Mouse (Mus musculus): Measurements from ENCODE around the gene Adgrd1. TPM values are rescaled to one million over a fixed set of nuclear protein-coding genes. Genes with fewer than 3 reads are reported as not detected.

Adgrd1 gene
- polyA plus RNA-seq, 1 experiment from 2014 or later = 1.8 TPM

GRCm38 (mm10) chr5:129142801-129143200 lies 46.3 kb downstream of the Adgrd1 start:
- Histone ChIP-seq H3K9ac (replicated peaks; ENCODE audit: low read depth) (no peak overlapping the region), H3K36me3 (ENCODE audit: insufficient read depth, low read length) (no peaks in the 10 kb centered on the region), H3K4me1 (ENCODE audit: insufficient read depth, low read depth, low read length) (no peaks in the 10 kb centered on the region), H3K4me2 (replicated peaks; ENCODE audit: low read depth, low read length) (no peak overlapping the region), H3K4me3 (ENCODE audit: low read depth, low read length) (no peak overlapping the region), H3K27ac (ENCODE audit: low read length) (no peak overlapping the region), H3K27me3 (replicated peaks; ENCODE audit: insufficient read depth, low read length) (no peaks in the 10 kb centered on the region), H3K9me3 (ENCODE audit: low read length) (no peaks in the 10 kb centered on the region)
- 47% methylated on average over 5 of the region's 5 CpGs for WGBS
- DNase-seq (ENCODE audit: low spot score) (no peak), ATAC-seq (no peak)
- TF ChIP-seq EP300 (IDR thresholded peaks at IDR 0.05) = no peak
- no peak for TF ChIP-seq CTCF (IDR thresholded peaks at IDR 0.05)

- 59% methylated on average over 8 of the region's 8 CpGs for WGBS
- ATAC-seq (no peak), DNase-seq (ENCODE audit: low spot score) (peak; percentile 14)
- no peak overlapping the region for H3K4me3 ChIP-seq (ENCODE audit: low read depth, low read length)
- H3K9ac ChIP-seq (replicated peaks; ENCODE audit: low read depth) = no peak overlapping the region
- no peaks in the 10 kb centered on the region for H3K9me3 ChIP-seq (ENCODE audit: low read length)
- H3K27me3 ChIP-seq (replicated peaks; ENCODE audit: insufficient read depth, low read length) = no peaks in the 10 kb centered on the region
- H3K36me3 ChIP-seq (ENCODE audit: insufficient read depth, low read length) = no peaks in the 10 kb centered on the region
- TF ChIP-seq CTCF (IDR thresholded peaks at IDR 0.05) = no peak
- no peak for TF ChIP-seq EP300 (IDR thresholded peaks at IDR 0.05)
- no peak overlapping the region for H3K27ac ChIP-seq (ENCODE audit: low read length)
- H3K4me1 ChIP-seq (ENCODE audit: insufficient read depth, low read depth, low read length) = no peaks in the 10 kb centered on the region
- no peak overlapping the region for H3K4me2 ChIP-seq (replicated peaks; ENCODE audit: low read depth, low read length)
Observed at GRCm38 (mm10) chr5:129145307-129145935, 48.9 kb downstream of the Adgrd1 start.

GRCm38 (mm10) chr5:129146892-129147509 lies 50.5 kb downstream of the Adgrd1 start:
- WGBS = 48% methylated on average over 12 of the region's 12 CpGs
- Histone ChIP-seq H3K9ac (replicated peaks; ENCODE audit: low read depth) (no peak overlapping the region), H3K27ac (ENCODE audit: low read length) (no peak overlapping the region), H3K4me2 (replicated peaks; ENCODE audit: low read depth, low read length) (no peak overlapping the region), H3K4me1 (ENCODE audit: insufficient read depth, low read depth, low read length) (no peaks in the 10 kb centered on the region), H3K4me3 (ENCODE audit: low read depth, low read length) (no peak overlapping the region), H3K9me3 (ENCODE audit: low read length) (no peaks in the 10 kb centered on the region), H3K36me3 (ENCODE audit: insufficient read depth, low read length) (no peaks in the 10 kb centered on the region), H3K27me3 (replicated peaks; ENCODE audit: insufficient read depth, low read length) (no peaks in the 10 kb centered on the region)
- DNase-seq (ENCODE audit: low spot score) = no peak
- TF ChIP-seq EP300 (IDR thresholded peaks at IDR 0.05) (no peak), CTCF (IDR thresholded peaks at IDR 0.05) (no peak)
- ATAC-seq = no peak

GRCm38 (mm10) chr5:129148485-129148884 lies 51.9 kb downstream of the Adgrd1 start:
- ATAC-seq (no peak), DNase-seq (ENCODE audit: low spot score) (no peak)
- Histone ChIP-seq H3K27ac (ENCODE audit: low read length) (no peak overlapping the region), H3K4me2 (replicated peaks; ENCODE audit: low read depth, low read length) (no peak overlapping the region), H3K4me3 (ENCODE audit: low read depth, low read length) (no peak overlapping the region), H3K4me1 (ENCODE audit: insufficient read depth, low read depth, low read length) (no peaks in the 10 kb centered on the region), H3K9ac (replicated peaks; ENCODE audit: low read depth) (no peak overlapping the region), H3K9me3 (ENCODE audit: low read length) (no peaks in the 10 kb centered on the region), H3K27me3 (replicated peaks; ENCODE audit: insufficient read depth, low read length) (no peaks in the 10 kb centered on the region), H3K36me3 (ENCODE audit: insufficient read depth, low read length) (no peaks in the 10 kb centered on the region)
- 73% methylated on average over 9 of the region's 9 CpGs for WGBS
- TF ChIP-seq CTCF (IDR thresholded peaks at IDR 0.05) = no peak
- no peak for TF ChIP-seq EP300 (IDR thresholded peaks at IDR 0.05)

GRCm38 (mm10) chr5:129155023-129155901 lies 58.7 kb downstream of the Adgrd1 start:
- WGBS = 59% methylated on average over 14 of the region's 14 CpGs
- ATAC-seq (no peak), DNase-seq (ENCODE audit: low spot score) (no peak)
- no peak overlapping the region for H3K27ac ChIP-seq (ENCODE audit: low read length)
- no peak overlapping the region for H3K4me3 ChIP-seq (ENCODE audit: low read depth, low read length)
- H3K4me1 ChIP-seq (ENCODE audit: insufficient read depth, low read depth, low read length) = no peaks in the 10 kb centered on the region
- H3K9ac ChIP-seq (replicated peaks; ENCODE audit: low read depth) = no peak overlapping the region
- H3K36me3 ChIP-seq (ENCODE audit: insufficient read depth, low read length) = no peaks in the 10 kb centered on the region
- no peaks in the 10 kb centered on the region for H3K27me3 ChIP-seq (replicated peaks; ENCODE audit: insufficient read depth, low read length)
- TF ChIP-seq EP300 (IDR thresholded peaks at IDR 0.05) (no peak), CTCF (IDR thresholded peaks at IDR 0.05) (no peak)
- H3K4me2 ChIP-seq (replicated peaks; ENCODE audit: low read depth, low read length) = no peak overlapping the region
- H3K9me3 ChIP-seq (ENCODE audit: low read length) = no peaks in the 10 kb centered on the region

- TF ChIP-seq CTCF (IDR thresholded peaks at IDR 0.05) = no peak
- TF ChIP-seq EP300 (IDR thresholded peaks at IDR 0.05) = no peak
- no peak overlapping the region for H3K27ac ChIP-seq (ENCODE audit: low read length)
- H3K4me2 ChIP-seq (replicated peaks; ENCODE audit: low read depth, low read length) = no peak overlapping the region
- H3K9ac ChIP-seq (replicated peaks; ENCODE audit: low read depth) = no peak overlapping the region
- 30% methylated on average over 9 of the region's 9 CpGs for WGBS
- DNase-seq (ENCODE audit: low spot score) = no peak
- no peaks in the 10 kb centered on the region for H3K36me3 ChIP-seq (ENCODE audit: insufficient read depth, low read length)
- H3K9me3 ChIP-seq (ENCODE audit: low read length) = no peaks in the 10 kb centered on the region
- H3K27me3 ChIP-seq (replicated peaks; ENCODE audit: insufficient read depth, low read length) = no peaks in the 10 kb centered on the region
- no peak for ATAC-seq
- H3K4me3 ChIP-seq (ENCODE audit: low read depth, low read length) = no peak overlapping the region
- no peaks in the 10 kb centered on the region for H3K4me1 ChIP-seq (ENCODE audit: insufficient read depth, low read depth, low read length)
Observed at GRCm38 (mm10) chr5:129155902-129156311, 59.4 kb downstream of the Adgrd1 start.

Data from lung, postnatal 0 days (tissue).